Mouse (Mus musculus): Measurements from ENCODE around the gene Ndufs2. TPM values are rescaled to one million over a fixed set of nuclear protein-coding genes. Genes with fewer than 3 reads are reported as not detected.
A peak's percentile ranks its signal among the peaks of the same experiment; 100 is the strongest.

Ndufs2 gene
- polyA plus RNA-seq (2015; fragmentation: Nextera tagmentation; extraction: Ambion mirVana): 215 and 218 TPM in 2 replicates

GRCm38 (mm10) chr1:171250680-171251593 is at the start of gene Ndufs2:
Gene Ndufs2 (minus strand): TSS chr1:171251388.
- no peak for DNase-seq (ENCODE audit: low spot score)

- no peak for DNase-seq (ENCODE audit: low spot score)
These were observed 47.0 kb upstream of the Ndufs2 start for GRCm38 (mm10) chr1:171298226-171298625.

DNA sequence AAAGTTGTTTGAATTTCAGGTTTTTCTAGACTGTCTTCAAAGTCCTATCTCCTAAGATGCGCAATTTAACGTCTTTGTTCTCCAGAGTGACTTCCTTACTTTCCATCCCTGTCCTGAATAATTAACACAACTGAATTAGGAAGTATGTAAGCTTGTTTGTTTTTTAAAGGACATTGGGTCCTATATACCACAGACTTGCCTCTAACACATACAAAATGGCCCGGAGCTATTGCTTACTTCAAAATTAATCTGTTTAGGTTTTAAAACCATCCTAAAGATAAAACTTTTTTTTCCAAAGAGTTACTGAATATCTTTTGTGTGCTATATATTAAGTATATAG is 43.8 kb upstream of the Ndufs2 start:
- DNase-seq (ENCODE audit: low spot score): no peak

- peak; percentile 88 for DNase-seq (ENCODE audit: low spot score)
These were observed 43.3 kb upstream of the Ndufs2 start, which contains the start of gene Ufc1 for GRCm38 (mm10) chr1:171294298-171295062. Gene Ufc1 (minus strand): TSS chr1:171295024.

GRCm38 (mm10) chr1:171293906-171294297 is 42.7 kb upstream of the Ndufs2 start:
- DNase-seq (ENCODE audit: low spot score): peak; percentile 16

DNA sequence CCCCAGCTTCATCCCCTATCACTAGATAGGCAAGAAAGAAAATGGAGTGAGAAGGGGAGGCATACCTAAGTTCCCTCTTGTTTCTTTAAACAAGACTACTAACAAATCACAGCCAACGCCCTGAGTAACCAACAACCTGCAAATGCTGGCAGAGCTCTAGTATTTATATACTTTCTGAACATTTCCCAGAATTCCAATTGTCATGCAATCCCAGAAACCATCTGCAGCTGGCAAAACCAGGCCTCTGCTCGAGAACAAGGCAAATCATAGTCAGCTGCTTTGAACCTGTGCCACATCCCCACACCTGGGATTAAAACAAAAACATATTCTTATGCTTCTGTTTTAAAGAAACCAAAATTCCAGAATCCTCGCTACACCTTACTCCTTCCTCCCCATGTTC is 42.2 kb upstream of the Ndufs2 start:
- DNase-seq (ENCODE audit: low spot score): no peak

DNA sequence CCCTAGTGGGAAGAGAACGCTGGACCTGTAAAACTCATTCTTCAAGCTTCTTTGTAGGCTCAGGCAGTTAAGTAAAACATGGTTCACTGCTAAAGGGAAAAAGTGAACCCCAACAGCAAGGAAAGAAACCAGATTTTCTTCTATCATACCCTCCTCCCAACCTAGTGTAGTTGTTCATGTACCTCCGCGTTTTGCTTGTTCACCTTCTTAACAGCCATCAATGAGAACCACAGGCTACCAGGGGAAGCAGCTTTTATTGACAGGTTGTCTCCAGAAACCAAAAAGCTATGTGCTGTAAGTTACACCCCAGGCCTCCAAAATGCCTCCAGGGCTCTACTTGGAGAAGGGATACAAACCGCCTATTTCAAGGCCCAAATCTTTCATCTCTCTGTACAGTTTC is 37.1 kb upstream of the Ndufs2 start:
- no peak for DNase-seq (ENCODE audit: low spot score)

DNA sequence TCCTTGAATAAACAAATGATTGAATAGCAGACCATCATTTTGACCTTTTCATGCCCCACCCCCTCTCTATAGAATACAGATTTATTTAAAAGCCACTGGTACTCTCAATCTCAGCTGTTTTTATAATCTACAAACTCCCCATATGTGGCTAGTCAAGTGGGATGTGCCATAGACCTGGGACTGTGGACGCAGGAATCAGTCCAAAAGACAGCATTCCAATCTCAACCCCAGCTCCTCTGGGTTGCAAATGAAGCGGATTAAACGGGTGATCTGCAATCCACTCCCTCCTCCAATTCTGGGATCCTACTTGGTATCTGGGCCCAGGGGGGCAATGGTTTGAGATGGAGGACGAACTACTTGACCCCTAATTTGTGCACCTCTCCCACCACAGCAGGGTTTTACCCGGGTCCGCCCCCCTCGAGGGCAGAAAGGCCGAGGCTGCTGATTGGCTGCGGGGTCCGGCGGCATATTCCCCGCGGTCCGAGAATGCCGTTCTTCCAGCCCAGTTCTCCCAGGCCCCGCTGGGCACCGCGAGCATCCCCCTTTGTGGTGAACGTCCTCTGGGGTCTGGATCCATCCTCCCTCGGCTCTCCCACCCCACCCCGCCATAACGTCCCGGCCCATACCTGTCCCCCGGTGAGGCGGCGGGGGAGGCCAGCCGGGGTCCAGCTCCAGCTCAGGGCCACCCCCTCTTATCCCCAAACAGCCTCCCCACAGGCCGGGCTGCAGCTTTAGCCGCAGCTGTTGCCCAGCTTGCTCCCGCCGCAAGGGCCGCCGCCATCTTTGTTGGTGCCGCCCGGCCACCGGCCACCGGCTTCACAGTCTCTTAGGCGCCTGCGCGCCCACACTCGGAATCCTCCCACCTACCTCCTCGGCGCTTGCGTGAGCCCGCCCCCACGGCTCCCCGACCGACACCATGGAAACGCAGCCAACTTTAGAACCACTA is 36.2 kb upstream of the Ndufs2 start, which contains the start of gene Usp21:
Gene Usp21, minus strand, starts transcription at position 856 of the 946 bp plus-strand sequence.
- DNase-seq (ENCODE audit: low spot score): peak; percentile 93

DNA sequence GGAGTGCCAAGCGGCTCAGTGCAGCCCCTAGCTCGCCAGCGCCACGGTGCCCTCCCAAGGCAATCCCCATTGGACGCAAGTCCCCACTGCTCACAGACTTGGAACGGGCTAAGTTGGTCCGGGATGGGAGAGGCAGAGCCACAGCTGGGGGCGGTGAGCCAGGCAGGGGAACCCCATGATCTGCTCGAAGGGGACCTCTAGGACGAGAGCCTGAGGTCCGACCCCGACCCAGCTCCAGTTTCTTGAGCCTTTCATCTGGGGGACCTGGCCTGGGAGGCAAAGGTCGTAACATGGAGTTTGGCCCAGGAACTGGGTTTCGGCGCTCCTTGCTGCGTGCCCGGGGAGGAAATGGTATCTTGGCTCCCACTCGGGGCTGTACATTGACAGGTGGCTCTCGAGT is 35.3 kb upstream of the Ndufs2 start:
- DNase-seq (ENCODE audit: low spot score): no peak

GRCm38 (mm10) chr1:171285096-171285892 is 34.1 kb upstream of the Ndufs2 start:
- DNase-seq (ENCODE audit: low spot score): no peak

DNA sequence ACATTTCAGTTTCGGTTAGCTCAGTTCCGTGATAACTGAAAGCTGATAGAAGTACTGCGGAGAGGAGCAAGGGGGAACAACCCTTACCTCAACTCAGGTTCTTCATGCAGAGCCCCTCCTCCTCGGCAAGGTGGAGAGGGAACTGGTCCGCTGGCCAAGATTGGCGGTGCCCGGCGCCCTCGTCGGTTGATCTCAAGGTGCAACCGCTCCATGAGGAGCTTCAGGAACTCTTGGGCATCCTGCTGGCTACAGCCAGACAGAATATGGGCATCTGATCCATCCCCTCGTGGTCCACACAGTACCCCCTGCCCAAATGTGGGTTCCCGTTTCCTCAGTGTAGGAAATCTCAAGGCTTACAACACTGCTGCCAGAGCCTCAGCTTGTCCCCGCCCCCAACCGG is 33.3 kb upstream of the Ndufs2 start:
- no peak for DNase-seq (ENCODE audit: low spot score)

- no peak for DNase-seq (ENCODE audit: low spot score)
These were observed 32.3 kb upstream of the Ndufs2 start for GRCm38 (mm10) chr1:171283188-171284160.

GRCm38 (mm10) chr1:171282086-171282805 is 31.1 kb upstream of the Ndufs2 start:
- no peak for DNase-seq (ENCODE audit: low spot score)

DNA sequence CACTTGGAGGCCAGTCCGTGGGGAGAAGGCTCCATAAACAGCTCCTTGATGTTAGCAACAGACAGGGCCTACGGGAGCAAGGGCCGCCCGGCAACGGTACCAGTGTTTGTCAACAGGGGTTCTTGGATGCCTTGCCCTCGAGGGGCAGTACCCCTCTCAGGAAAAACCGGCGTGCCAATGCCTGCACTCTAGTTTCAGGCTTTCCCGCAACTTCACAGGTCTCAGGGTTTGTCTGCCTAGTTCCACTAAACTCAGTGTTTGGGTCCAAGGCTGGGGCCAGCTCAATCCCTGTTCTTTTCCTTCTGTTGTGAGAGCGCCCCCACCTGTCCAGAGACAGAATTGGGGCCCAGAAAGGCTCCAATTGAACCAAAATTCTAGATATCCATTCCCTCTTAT is 30.3 kb upstream of the Ndufs2 start:
- DNase-seq (ENCODE audit: low spot score): peak; percentile 81

GRCm38 (mm10) chr1:171280916-171281527 is 29.8 kb upstream of the Ndufs2 start, which contains the start of gene Ppox:
Gene Ppox (minus strand): TSS chr1:171281186.
- DNase-seq (ENCODE audit: low spot score): peak; percentile 97

- no peak for DNase-seq (ENCODE audit: low spot score)
These were observed 29.2 kb upstream of the Ndufs2 start for GRCm38 (mm10) chr1:171280250-171280915.

DNA sequence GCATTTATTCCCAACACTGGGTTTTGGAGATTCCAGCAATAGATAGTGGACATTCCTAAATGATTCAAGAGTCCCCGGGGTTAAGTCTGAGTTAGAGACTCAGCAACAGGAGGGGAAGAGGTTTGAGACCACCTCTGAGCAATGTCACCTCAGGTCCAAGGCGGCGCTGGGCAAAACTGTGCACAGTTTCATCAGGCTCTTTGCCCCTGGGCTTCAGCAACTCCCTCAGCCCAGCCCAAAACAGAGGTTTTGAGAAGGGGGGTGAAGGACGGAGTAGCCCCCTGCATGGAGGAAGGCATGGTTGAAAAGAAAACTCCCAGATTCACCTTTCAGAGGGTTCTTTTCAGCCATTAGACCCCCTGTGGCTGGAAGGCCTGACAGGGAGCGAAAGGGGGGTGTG is 28.5 kb upstream of the Ndufs2 start:
- no peak for DNase-seq (ENCODE audit: low spot score)

Measured in thymus, postnatal 0 days (tissue).